ENCODE assay signal across 9 mouse cellular contexts in genomic region chr14:52327910-52328812, GRCm38 (mm10). TPM values are rescaled to one million over a fixed set of nuclear protein-coding genes. Genes with fewer than 3 reads are reported as not detected.
DNase-seq lines count a peak whose midpoint lies in the region; ATAC-seq and TF ChIP-seq lines count a peak whose summit lies in the region.
"Had no signal": no experiment of that assay in that cellular context is flagged by ENCODE, and none has a peak within 500 bp of the region (broad histone marks: within the 10 kb centered on the region; RNA-seq: fewer than 3 reads in every experiment).

Gene Sall2, minus strand, starts transcription at chr14:52328762.

- H3K4me1 ChIP-seq in heart, embryonic 14.5 days (ENCODE audit: control insufficient read depth in 2 of 2, insufficient read depth in 2 of 2, low read length in 2 of 2), result peaks cover 2 to 6% of the 10 kb centered on the region in 2 experiments; a peak in 3 of 4 replicates
- peaks cover 17 to 19% of the 10 kb centered on the region in 2 experiments for H3K4me1 ChIP-seq in ES-E14 (ENCODE audit: control insufficient read depth in 2 of 2, insufficient read depth in 2 of 2, low read length in 2 of 2, poor library complexity in 1 of 2)
- H3K4me1 ChIP-seq in forebrain, embryonic 14.5 days (ENCODE audit: control insufficient read depth, insufficient read depth, low read length), result peaks cover 14% of the 10 kb centered on the region
- H3K4me1 ChIP-seq in limb, embryonic 11.5 days (ENCODE audit: control insufficient read depth, insufficient read depth, low read length), result no peaks in the 10 kb centered on the region
- H3K4me1 ChIP-seq in stomach, embryonic 16.5 days (ENCODE audit: control insufficient read depth, insufficient read depth, low read length), result no peaks in the 10 kb centered on the region

- peaks cover 38% of the 10 kb centered on the region for H3K27me3 ChIP-seq in heart, embryonic 14.5 days (ENCODE audit: control insufficient read depth, insufficient read depth, low read length)
- no peaks in the 10 kb centered on the region for H3K27me3 ChIP-seq in forebrain, embryonic 14.5 days (replicated peaks; ENCODE audit: control insufficient read depth, insufficient read depth, low read length)
- H3K27me3 ChIP-seq in limb, embryonic 11.5 days (ENCODE audit: control insufficient read depth, insufficient read depth, low read length), result peaks cover 39% of the 10 kb centered on the region
- H3K27me3 ChIP-seq in stomach, embryonic 16.5 days (ENCODE audit: control insufficient read depth, insufficient read depth, low read length), result peaks cover 25% of the 10 kb centered on the region

- H3K4me3 ChIP-seq in heart, embryonic 14.5 days (ENCODE audit: control insufficient read depth in 1 of 2, insufficient read depth in 1 of 2, low read depth in 1 of 2, low read length in 2 of 2), result peak within 1 kb of the TSS; percentile 47
- peak within 1 kb of the TSS; percentile 55 to 66 for H3K4me3 ChIP-seq in ES-E14 (ENCODE audit: insufficient read depth in 1 of 2, low read depth in 1 of 2, low read length in 2 of 2, poor library complexity in 1 of 2, severe bottlenecking in 1 of 2)
- H3K4me3 ChIP-seq in forebrain, embryonic 14.5 days (ENCODE audit: low read depth, low read length), result peak within 1 kb of the TSS; percentile 44
- H3K4me3 ChIP-seq in limb, embryonic 11.5 days (ENCODE audit: low read depth, low read length), result peak within 1 kb of the TSS; percentile 28
- peak within 1 kb of the TSS; percentile 41 for H3K4me3 ChIP-seq in stomach, embryonic 16.5 days (replicated peaks; ENCODE audit: low read length)

- no peaks in the 10 kb centered on the region for H3K36me3 ChIP-seq in heart, embryonic 14.5 days (ENCODE audit: control insufficient read depth, insufficient read depth, low read length)
- no peaks in the 10 kb centered on the region for H3K36me3 ChIP-seq in ES-E14 (ENCODE audit: control insufficient read depth, insufficient read depth, low read length, poor library complexity, severe bottlenecking)
- H3K36me3 ChIP-seq in forebrain, embryonic 14.5 days (ENCODE audit: control insufficient read depth, insufficient read depth, low read length), result no peaks in the 10 kb centered on the region
- no peaks in the 10 kb centered on the region for H3K36me3 ChIP-seq in limb, embryonic 11.5 days (ENCODE audit: control insufficient read depth, insufficient read depth, low read length)
- H3K36me3 ChIP-seq in stomach, embryonic 16.5 days (ENCODE audit: control insufficient read depth, insufficient read depth, low read length), result no peaks in the 10 kb centered on the region
- H3K36me3 ChIP-seq: G1E had no signal

- DNase-seq in heart, adult 9 months (ENCODE audit: low spot score in 2 of 2), result no peak
- DNase-seq in ES-E14 (ENCODE audit: low read depth, low spot score), result no peak
- DNase-seq in forebrain, embryonic 14.5 days (ENCODE audit: low spot score), result peak; percentile 44
- peak; percentile 45 for DNase-seq in limb, embryonic 11.5 days (ENCODE audit: low spot score)
- DNase-seq in urinary bladder, postnatal 25 days (ENCODE audit: low spot score), result no peak
- no peak for DNase-seq in thymus, postnatal 25 days

- in situ Hi-C loops in ES-E14 (cut with MboI; ENCODE audit: low sequenced_read_pairs in 2 of 2, unreplicated experiment in 2 of 2), result loop anchor here in 1 of 2 experiments (25.0 kb wide), 1 partner anchor 416 kb away; the partner anchor contains the start of genes Ndrg2, Rnase13 and Tppp2

- no peak within 1 kb of the TSS for H3K27ac ChIP-seq in heart, embryonic 14.5 days (replicated peaks in 1 of 2; ENCODE audit: control insufficient read depth in 1 of 2, insufficient read depth in 1 of 2, low read depth in 2 of 2, low read length in 2 of 2)
- H3K27ac ChIP-seq in ES-E14 (ENCODE audit: insufficient read depth, low read depth, low read length, poor library complexity, severe bottlenecking), result peak within 1 kb of the TSS; percentile 52; the same call in 1 of the 2 replicates
- H3K27ac ChIP-seq in forebrain, embryonic 14.5 days (ENCODE audit: low read depth, low read length), result peak within 1 kb of the TSS; percentile 69
- no peak within 1 kb of the TSS for H3K27ac ChIP-seq in limb, embryonic 11.5 days (replicated peaks; ENCODE audit: low read depth, low read length)
- no peak within 1 kb of the TSS for H3K27ac ChIP-seq in stomach, embryonic 16.5 days (ENCODE audit: low read length)

- no peak for ATAC-seq in heart, embryonic 14.5 days (ENCODE audit: insufficient number of reproducible peaks, insufficient read depth, low FRiP score, low read depth)
- peak; percentile 60 for ATAC-seq in forebrain, embryonic 14.5 days
- ATAC-seq in limb, embryonic 11.5 days (ENCODE audit: insufficient number of reproducible peaks, low FRiP score, low TSS enrichment, low read depth), result peak; percentile 54; the same call in 1 of the 2 replicates
- peak; percentile 40; the same call in 1 of the 2 replicates for ATAC-seq in stomach, embryonic 16.5 days (ENCODE audit: insufficient read depth, low FRiP score)

- peak within 1 kb of the TSS; percentile 85 for H3K4me2 ChIP-seq in heart, embryonic 14.5 days (ENCODE audit: low read length)
- peak within 1 kb of the TSS; percentile 81 for H3K4me2 ChIP-seq in forebrain, embryonic 14.5 days (ENCODE audit: low read length)
- H3K4me2 ChIP-seq in limb, embryonic 11.5 days (ENCODE audit: low read depth, severe bottlenecking), result peak within 1 kb of the TSS; percentile 64
- peak within 1 kb of the TSS; percentile 73 for H3K4me2 ChIP-seq in stomach, embryonic 16.5 days (ENCODE audit: low read depth, low read length)

- under 1% methylated on average over 26 of the region's 26 CpGs for WGBS in heart, embryonic 14.5 days
- under 1% methylated on average over 25 of the region's 26 CpGs for WGBS in forebrain, embryonic 14.5 days
- under 1% methylated on average over 26 of the region's 26 CpGs for WGBS in limb, embryonic 11.5 days
- WGBS in stomach, embryonic 16.5 days, result 2% methylated on average over 26 of the region's 26 CpGs

- H3K9ac ChIP-seq in heart, embryonic 14.5 days (ENCODE audit: low read length), result peak within 1 kb of the TSS; percentile 50; the same call in 1 of the 2 replicates
- H3K9ac ChIP-seq in ES-E14 (ENCODE audit: insufficient read depth, low read depth, low read length, poor library complexity, severe bottlenecking), result peak within 1 kb of the TSS; percentile 72
- H3K9ac ChIP-seq in forebrain, embryonic 14.5 days (ENCODE audit: low read length), result peak within 1 kb of the TSS; percentile 73
- peak within 1 kb of the TSS; percentile 14; the same call in 1 of the 2 replicates for H3K9ac ChIP-seq in limb, embryonic 11.5 days (ENCODE audit: low read length)
- H3K9ac ChIP-seq in stomach, embryonic 16.5 days (ENCODE audit: low read length), result peak within 1 kb of the TSS; percentile 38

- no peaks in the 10 kb centered on the region for H3K9me3 ChIP-seq in heart, embryonic 14.5 days (ENCODE audit: control insufficient read depth, low read length)
- H3K9me3 ChIP-seq in ES-E14 (ENCODE audit: control insufficient read depth, insufficient read depth, low read depth, low read length), result no peaks in the 10 kb centered on the region
- no peaks in the 10 kb centered on the region for H3K9me3 ChIP-seq in forebrain, embryonic 14.5 days (replicated peaks; ENCODE audit: control insufficient read depth, low read length)
- H3K9me3 ChIP-seq in limb, embryonic 11.5 days (ENCODE audit: control insufficient read depth, low read length), result no peaks in the 10 kb centered on the region
- no peaks in the 10 kb centered on the region for H3K9me3 ChIP-seq in stomach, embryonic 16.5 days (replicated peaks; ENCODE audit: control insufficient read depth, low read length)
- H3K9me3 ChIP-seq: G1E had no signal

TF ChIP-seq in ES-E14, 5 proteins besides CTCF, POLR2A, EP300 and RAD21:
- TF ChIP-seq CHD2 (IDR thresholded peaks at IDR 0.05; ENCODE audit: low read depth, low read length) (no peak), ZC3H11A (IDR thresholded peaks at IDR 0.05; ENCODE audit: borderline replicate concordance, low read depth, low read length) (no peak), HCFC1 (IDR thresholded peaks at IDR 0.05; ENCODE audit: borderline replicate concordance, insufficient read depth, low read length) (no peak), MAFK (IDR thresholded peaks at IDR 0.05; ENCODE audit: insufficient read depth, low read depth, low read length) (no peak), ZNF384 (IDR thresholded peaks at IDR 0.05; ENCODE audit: low read depth, low read length) (no peak)

RNA-seq across cellular contexts. Expression of gene Sall2, which starts in this region (rescaled TPM):
- 6.0 and 6.2 TPM in 2 replicates for polyA plus RNA-seq in heart, embryonic 14.5 days (2014; fragmentation: Nextera tagmentation; extraction: Ambion mirVana)
- 4.3 and 5.0 TPM in 2 replicates for total RNA-seq in ES-E14 (2012; rRNA removed)
- 25.1 and 30.1 TPM in 2 replicates for polyA plus RNA-seq in forebrain, embryonic 14.5 days (2014; fragmentation: Nextera tagmentation; extraction: Ambion mirVana)
- 30.2 and 37.4 TPM in 2 replicates for polyA plus RNA-seq in limb, embryonic 11.5 days (2014; fragmentation: Nextera tagmentation; extraction: Ambion mirVana)
- 8.8 and 9.3 TPM in 2 replicates for polyA plus RNA-seq in stomach, embryonic 16.5 days (2015; fragmentation: Nextera tagmentation; extraction: Ambion mirVana)

Comparison
In these comparisons a context has a peak if more than half of its experiments do, and no peak if none do; other contexts are left out.
1. H3K27ac ChIP-seq: peak in ES-E14 (single experiment) and forebrain, embryonic 14.5 days (single experiment); none in heart, embryonic 14.5 days (0 of 2), limb, embryonic 11.5 days (single experiment) and stomach, embryonic 16.5 days (single experiment).
2. H3K9ac ChIP-seq: peak in every context shown above with its lines; median percentile 73 in forebrain, embryonic 14.5 days; 72 in ES-E14; 50 in heart, embryonic 14.5 days; 38 in stomach, embryonic 16.5 days; 14 in limb, embryonic 11.5 days.
3. DNase-seq: peak in forebrain, embryonic 14.5 days (single experiment) and limb, embryonic 11.5 days (single experiment); none in heart, adult 9 months (0 of 2), ES-E14 (single experiment), urinary bladder, postnatal 25 days (single experiment) and thymus, postnatal 25 days (single experiment).
4. Peak in every context shown above with its lines, with median percentiles within 50 percentile points of each other: H3K4me2 ChIP-seq and H3K4me3 ChIP-seq.